Mouse (Mus musculus) thymus, adult 2 months (tissue): Measurements from ENCODE around the gene Kcnh1.

Source experiments
- CTCF ChIP-seq: fragments of 200-500 bp; IDR thresholded peaks from 2 replicates; pipeline ENCODE4 v1.5.1; 2012; ENCODE audit warnings: mild to moderate bottlenecking, control low read depth, low read length, moderate library complexity, borderline replicate concordance; ENCODE audit not compliant: control insufficient read depth, poor library complexity, insufficient read depth; ENCODE audit errors: extremely low read depth
- POLR2A ChIP-seq: fragments of 200-500 bp; IDR thresholded peaks from 2 replicates; pipeline ENCODE4 v1.6.1; 2012; ENCODE audit warnings: mild to moderate bottlenecking, low read length, control low read depth, moderate library complexity; ENCODE audit not compliant: control insufficient read depth, poor library complexity, insufficient read depth; ENCODE audit errors: extremely low read depth

GRCm38 (mm10) chr1:192497505-192497904 lies 306.9 kb downstream of the Kcnh1 start:
- TF ChIP-seq CTCF (no peak), POLR2A (no peak)
